Mouse (Mus musculus): ENCODE results near the gene Crb1.
A peak's percentile ranks its signal among the peaks of the same experiment; 100 is the strongest.
"Not testable (repeated sequence)": the region's sequence is repeated elsewhere in the genome, so short reads cannot be mapped to it uniquely, and the experiment has no call there.

Gene Crb1

GRCm38 (mm10) chr1:139376638-139377286 is at the start of gene Crb1:
Gene Crb1, minus strand, starts transcription at chr1:139377100.
- DNase-seq (ENCODE audit: low spot score) = no peak

GRCm38 (mm10) chr1:139425006-139425405 is 48.1 kb upstream of the Crb1 start:
- no peak for DNase-seq (ENCODE audit: low spot score)

DNA sequence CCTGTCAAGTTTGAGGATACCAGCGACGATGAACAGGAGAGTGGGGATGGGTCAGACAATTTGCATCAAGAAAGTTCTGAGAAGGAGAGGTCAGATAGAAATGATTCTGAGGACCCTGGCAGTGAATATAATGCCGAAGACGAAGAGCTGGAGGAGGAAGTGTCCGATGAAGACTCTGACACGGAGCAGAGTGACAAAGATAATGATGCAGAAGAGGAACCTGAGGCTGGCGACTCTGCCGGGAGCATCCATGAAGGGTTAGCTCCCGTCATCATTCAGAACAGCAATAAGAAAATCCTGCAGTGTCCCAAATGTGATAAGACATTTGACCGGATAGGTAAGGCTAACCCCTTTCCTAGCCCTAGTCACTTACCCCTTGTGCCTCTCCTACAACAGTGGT is 47.0 kb upstream of the Crb1 start:
- no peak for DNase-seq (ENCODE audit: low spot score)

GRCm38 (mm10) chr1:139422941-139423340 is 46.0 kb upstream of the Crb1 start:
- no peak for DNase-seq (ENCODE audit: low spot score)

DNA sequence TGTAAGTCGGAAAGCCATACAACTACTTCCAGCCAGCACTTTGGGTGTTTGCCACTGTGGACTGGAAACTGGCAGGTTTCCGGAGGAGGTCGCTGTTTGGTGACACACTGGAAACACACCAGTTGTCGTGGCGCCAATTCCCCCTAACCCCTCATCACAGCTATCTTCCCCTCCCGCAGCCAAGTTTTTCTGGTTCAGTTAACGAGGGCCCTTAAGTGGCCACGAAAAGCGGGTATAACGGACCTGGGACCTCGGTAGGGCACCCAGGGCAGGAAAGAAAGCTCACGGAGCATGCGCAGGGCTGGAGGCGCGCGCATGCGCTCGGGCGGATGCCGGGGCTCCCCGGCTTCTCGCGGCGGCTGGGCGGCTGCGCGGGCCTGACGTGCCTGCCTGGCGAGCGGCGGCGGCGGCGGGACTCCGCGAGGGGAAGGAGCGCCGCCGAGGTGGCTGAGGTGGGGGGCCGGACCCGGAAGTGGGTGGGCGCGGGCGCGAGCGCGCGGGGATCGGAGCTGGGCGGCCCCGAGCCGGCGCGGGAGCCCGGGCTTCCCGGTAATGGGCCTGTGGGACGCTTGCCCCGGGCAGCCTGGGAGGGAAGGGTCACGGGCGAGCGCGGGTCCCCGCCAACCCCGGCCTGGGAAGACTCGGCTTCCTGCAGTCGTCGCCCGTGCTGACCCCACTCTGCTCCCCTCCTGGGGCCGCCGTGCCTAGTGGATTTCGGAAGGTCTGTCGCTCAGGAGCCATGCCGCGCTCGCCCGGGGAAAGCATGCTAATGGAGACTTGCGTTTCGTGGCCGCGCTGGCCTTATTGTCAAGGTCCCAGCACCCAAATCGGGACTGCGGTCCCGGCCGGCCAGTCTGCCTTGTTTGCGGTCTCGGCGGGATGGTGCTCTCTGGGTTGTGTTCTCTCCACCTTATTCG is 45.2 kb upstream of the Crb1 start, which contains the start of gene Zbtb41:
TSS of gene Zbtb41 (plus strand) at position 414 of the 917 bp plus-strand sequence.
- DNase-seq (ENCODE audit: low spot score) = peak; percentile 83

- DNase-seq (ENCODE audit: low spot score) = no peak
Measured at GRCm38 (mm10) chr1:139421521-139421874, 44.6 kb upstream of the Crb1 start.

- no peak for DNase-seq (ENCODE audit: low spot score)
Measured at GRCm38 (mm10) chr1:139413465-139413864, 36.6 kb upstream of the Crb1 start.

- not testable (repeated sequence) for DNase-seq (ENCODE audit: low spot score)
Measured at GRCm38 (mm10) chr1:139412365-139412764, 35.5 kb upstream of the Crb1 start.

DNA sequence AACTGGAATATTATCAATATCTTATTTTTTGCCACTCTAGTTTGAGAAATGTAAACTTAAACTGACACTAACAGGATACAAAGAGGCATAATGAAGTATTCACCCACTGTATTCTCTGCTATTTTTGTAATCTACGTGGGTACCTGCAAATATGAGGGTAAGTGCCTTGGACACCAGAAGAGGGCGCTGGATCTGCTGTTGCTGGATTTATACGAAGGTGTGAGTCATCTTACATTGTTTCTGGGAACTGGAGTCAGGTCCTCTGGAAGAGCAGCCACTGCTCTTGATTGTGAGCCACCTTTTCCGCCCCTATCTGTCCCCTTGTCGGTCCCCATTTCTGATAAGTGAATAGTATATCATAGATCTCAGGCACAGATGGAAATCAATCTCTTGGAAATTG is 30.8 kb upstream of the Crb1 start:
- DNase-seq (ENCODE audit: low spot score) = no peak

GRCm38 (mm10) chr1:139405766-139406165 is 28.9 kb upstream of the Crb1 start:
- no peak for DNase-seq (ENCODE audit: low spot score)

DNA sequence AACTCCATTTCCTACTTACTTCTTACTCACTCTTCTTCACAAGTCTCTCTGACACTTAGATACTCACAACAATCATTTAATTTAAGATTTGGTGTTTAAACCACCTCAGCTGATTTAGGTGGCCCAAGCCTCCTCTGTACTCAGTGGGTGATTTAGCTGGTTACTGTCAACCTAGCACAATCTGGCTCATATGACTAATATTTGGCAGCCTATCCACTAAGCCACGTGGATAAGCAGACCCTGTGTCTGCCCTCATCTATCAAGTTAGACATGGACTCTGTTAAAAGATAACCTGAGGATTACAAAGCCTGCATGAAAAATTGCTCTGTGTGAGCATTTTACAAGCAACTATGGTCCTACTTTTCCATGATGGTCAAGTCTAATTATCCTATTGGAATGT is 19.7 kb upstream of the Crb1 start:
- no peak for DNase-seq (ENCODE audit: low spot score)

DNA sequence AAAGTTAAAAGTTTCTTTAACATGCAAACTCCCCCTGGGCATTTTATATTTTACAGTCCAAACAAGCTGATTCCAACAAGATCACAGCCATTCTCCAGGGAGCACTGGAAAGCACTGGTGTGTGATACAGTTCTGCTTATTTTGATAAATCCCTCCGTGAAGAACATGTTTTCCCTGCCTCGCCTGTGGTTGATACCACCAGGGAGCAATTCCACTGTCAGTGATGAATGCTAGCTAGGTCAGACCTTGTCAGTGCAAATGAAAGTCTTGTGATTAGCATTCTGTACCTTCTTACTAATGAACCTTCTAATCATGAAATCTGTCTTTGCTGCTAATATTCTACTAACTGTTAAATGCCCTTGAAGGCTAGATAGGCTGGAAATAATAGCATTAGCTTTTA is 14.8 kb upstream of the Crb1 start:
- no peak for DNase-seq (ENCODE audit: low spot score)

GRCm38 (mm10) chr1:139379621-139379984 is 2.7 kb upstream of the Crb1 start:
- DNase-seq (ENCODE audit: low spot score) = no peak

- DNase-seq (ENCODE audit: low spot score) = no peak
Measured at GRCm38 (mm10) chr1:139378861-139379620, 2.1 kb upstream of the Crb1 start.

DNA sequence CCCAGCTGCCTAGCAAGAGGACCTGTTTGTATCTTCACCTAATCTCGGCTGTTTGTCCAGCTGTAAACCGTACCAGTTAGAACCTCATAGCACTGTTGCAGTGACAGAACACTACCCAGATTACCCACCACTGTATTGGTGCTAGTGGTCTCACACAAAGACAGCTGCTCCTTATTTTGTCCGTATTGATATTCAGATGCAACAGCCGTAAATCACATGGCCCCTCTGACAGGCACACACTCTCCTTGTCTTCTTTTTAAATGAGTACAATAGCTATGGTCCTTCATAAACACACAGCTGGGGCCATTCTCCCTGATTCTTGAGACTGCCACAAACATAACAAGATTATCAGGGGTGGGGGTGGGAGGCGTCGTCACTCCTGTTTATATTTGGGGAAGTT is 1.0 kb downstream of the Crb1 start:
- DNase-seq (ENCODE audit: low spot score) = no peak

- DNase-seq (ENCODE audit: low spot score) = no peak
Measured at GRCm38 (mm10) chr1:139371341-139371740, 5.6 kb downstream of the Crb1 start.

GRCm38 (mm10) chr1:139348566-139348965 is 28.3 kb downstream of the Crb1 start:
- no peak for DNase-seq (ENCODE audit: low spot score)

DNA sequence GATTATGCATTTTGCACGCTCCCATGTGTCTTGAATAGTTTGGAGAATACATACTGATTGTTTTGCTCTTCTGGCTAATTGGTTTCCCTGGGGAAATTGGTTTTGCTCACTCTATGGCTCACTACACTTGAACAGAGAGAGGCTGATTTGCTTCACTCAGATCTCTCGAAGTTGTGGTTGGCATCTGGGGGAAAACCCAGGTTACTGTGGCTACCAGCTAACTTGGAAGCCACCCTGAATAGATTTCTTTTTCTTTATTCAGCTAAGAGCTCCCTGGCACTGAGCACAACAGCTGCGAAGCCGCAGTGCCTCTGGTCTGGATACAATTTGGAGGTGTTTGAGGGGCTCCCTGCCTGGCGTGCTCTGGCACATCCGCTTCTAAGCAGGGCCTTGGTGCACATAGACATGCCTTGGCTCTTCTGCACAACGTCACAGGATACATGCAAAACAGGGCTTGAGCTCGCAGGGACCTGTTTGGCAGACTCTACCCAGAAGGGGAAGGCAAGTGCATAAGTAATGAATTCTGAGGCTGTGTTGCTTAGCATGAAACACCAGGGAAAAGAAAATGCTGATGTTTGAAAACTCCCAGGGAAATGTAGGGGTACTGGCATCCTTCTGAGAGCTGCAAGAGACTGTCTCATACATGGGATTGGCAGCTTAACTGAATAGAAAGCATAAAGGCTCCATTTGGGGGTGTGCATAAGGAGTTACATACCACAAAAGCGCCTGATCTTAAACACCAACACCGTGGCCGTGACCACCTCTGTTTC is 30.1 kb downstream of the Crb1 start:
- DNase-seq (ENCODE audit: low spot score) = no peak

DNA sequence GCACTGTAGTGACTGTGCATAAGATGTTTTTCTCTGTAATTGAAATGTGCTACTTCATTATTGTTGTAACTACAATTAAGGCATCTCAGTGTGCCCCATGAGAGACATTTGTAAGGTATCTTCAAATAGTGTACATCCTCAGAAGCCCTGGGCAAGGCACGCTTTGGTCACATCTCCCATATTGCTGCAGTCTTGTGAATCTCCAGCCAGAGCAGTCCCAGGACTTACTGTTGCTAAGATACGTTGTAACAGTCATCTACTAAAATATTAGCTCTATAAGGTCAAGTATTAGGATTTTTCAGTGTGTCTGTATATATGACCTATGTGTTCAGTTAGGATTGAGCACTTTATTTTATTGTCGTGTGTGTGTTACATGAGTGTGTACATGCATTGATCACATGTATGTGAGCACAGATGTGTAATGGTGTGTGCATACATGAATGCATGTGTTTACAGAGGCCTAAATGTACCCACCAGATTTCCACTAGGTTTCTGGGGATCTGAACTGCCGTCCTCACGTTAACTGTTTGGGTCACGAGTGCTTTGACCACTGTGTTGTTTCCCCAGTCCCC is 30.8 kb downstream of the Crb1 start:
- DNase-seq (ENCODE audit: low spot score) = no peak

DNA sequence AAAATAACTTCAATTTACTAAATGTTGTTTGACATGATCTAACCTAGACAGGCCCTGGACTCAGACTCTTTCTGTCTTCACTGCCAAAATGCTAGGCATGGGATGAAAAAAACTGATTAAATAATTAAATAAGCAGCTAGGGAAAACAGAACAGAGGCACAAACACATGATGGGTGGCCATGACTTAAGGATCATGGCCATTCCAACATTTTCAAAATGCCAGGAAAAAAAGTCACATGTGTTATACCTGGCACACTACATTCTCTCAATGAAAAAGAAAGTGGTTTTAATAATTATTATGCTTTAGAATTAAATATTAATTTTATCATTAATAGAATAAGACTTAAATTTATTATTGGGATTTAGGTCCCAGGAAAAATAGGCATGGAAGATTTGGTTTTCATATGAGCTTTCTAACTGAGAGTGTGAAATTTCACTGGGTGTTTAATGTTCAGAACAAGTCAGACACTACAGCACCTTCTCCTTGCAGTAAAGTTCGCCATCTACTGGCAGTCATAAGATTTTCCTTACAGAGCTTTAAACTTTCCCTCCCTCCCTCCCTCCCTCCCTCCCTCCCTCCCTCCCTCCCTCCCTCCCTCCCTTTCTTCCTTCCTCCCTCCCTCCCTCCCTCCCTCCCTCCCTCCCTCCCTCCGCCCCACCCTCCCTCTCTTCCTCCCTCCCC is 36.6 kb downstream of the Crb1 start:
- no peak for DNase-seq (ENCODE audit: low spot score)

GRCm38 (mm10) chr1:139336997-139337396 is 39.9 kb downstream of the Crb1 start:
- DNase-seq (ENCODE audit: low spot score) = no peak

Measured in urinary bladder, postnatal 25 days (tissue).